Mouse (Mus musculus) stomach, postnatal 0 days (tissue): ENCODE results near the gene Hivep2.

Experiments
- CTCF ChIP-seq: IDR thresholded peaks from 2 replicates; pipeline ENCODE4 v1.5.1; 2016; ENCODE audit warnings: antibody characterized with exemption, low read depth, mild to moderate bottlenecking, moderate library complexity
- EP300 ChIP-seq: optimal IDR thresholded peaks from 2 replicates; pipeline ENCODE3; 2016; ENCODE audit warnings: antibody characterized with exemption

GRCm38 (mm10) chr10:14046171-14046651, 80.3 kb downstream of the Hivep2 start:
- TF ChIP-seq CTCF (no peak), EP300 (no peak)
